In the genomic region with DNA sequence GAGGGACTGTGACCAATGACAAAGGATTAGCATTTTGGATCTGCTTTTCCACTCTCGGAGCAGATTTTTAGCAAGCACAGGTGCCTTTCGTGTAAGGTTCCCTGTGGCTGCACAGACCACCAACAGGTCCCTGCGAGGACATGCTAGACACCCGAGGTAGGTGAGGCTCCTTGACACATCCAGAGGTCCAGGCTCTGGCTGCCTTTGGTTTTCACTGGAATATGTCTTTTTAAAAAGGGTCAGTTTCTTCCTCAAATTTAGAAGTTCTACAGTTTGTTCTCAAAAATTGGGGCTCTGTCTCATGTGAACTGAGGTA, we compare ENCODE assay signal across 8 mouse cellular contexts. TPM values are rescaled to one million over a fixed set of nuclear protein-coding genes. Genes with fewer than 3 reads are reported as not detected.
DNase-seq lines count a peak whose midpoint lies in the region; ATAC-seq and TF ChIP-seq lines count a peak whose summit lies in the region.

No protein-coding gene starts in this region.

- H3K36me3 ChIP-seq in kidney, embryonic 16.5 days (ENCODE audit: insufficient read depth, low read length) = no peaks in the 10 kb centered on the region
- H3K36me3 ChIP-seq in embryonic facial prominence, embryonic 11.5 days (replicated peaks; ENCODE audit: control insufficient read depth, insufficient read depth, low read depth, low read length) = no peaks in the 10 kb centered on the region
- no peaks in the 10 kb centered on the region for H3K36me3 ChIP-seq in hindbrain, postnatal 0 days (ENCODE audit: insufficient read depth, low read length)
- H3K36me3 ChIP-seq in midbrain, embryonic 16.5 days (ENCODE audit: control insufficient read depth, insufficient read depth, low read length) = no peaks in the 10 kb centered on the region

- peak overlapping the region; percentile 74 for H3K27ac ChIP-seq in kidney, embryonic 16.5 days (ENCODE audit: low read length)
- no peak overlapping the region for H3K27ac ChIP-seq in embryonic facial prominence, embryonic 11.5 days (replicated peaks; ENCODE audit: low read depth, low read length)
- H3K27ac ChIP-seq in hindbrain, postnatal 0 days = peak overlapping the region; percentile 52
- peak overlapping the region; percentile 58 for H3K27ac ChIP-seq in midbrain, embryonic 16.5 days (ENCODE audit: low read length)

- WGBS in kidney, embryonic 16.5 days = 5% methylated on average over 4 of the region's 4 CpGs
- 5% methylated on average over 4 of the region's 4 CpGs for WGBS in embryonic facial prominence, embryonic 11.5 days
- WGBS in hindbrain, postnatal 0 days = 2% methylated on average over 4 of the region's 4 CpGs
- WGBS in midbrain, embryonic 16.5 days = 7% methylated on average over 4 of the region's 4 CpGs

- H3K4me3 ChIP-seq in kidney, embryonic 16.5 days (ENCODE audit: low read length) = peak overlapping the region; percentile 45
- no peak overlapping the region for H3K4me3 ChIP-seq in embryonic facial prominence, embryonic 11.5 days (ENCODE audit: low read depth, low read length)
- H3K4me3 ChIP-seq in hindbrain, postnatal 0 days (ENCODE audit: low read length) = peak overlapping the region; percentile 30
- peak overlapping the region; percentile 14 for H3K4me3 ChIP-seq in midbrain, embryonic 16.5 days (ENCODE audit: low read depth, low read length)

- no peak for DNase-seq in kidney, adult 18-20 months
- DNase-seq in embryonic facial prominence, embryonic 11.5 days (ENCODE audit: low spot score) = no peak
- no peak for DNase-seq in hindbrain, postnatal 0 days (ENCODE audit: low spot score)
- DNase-seq in ovary, postnatal 36 days (ENCODE audit: low spot score) = no peak
- no peak for DNase-seq in cerebellum, postnatal 4 days (ENCODE audit: low spot score in 2 of 2)
- DNase-seq in urinary bladder, postnatal 36 days (ENCODE audit: low spot score in 2 of 2) = no peak

- peak; percentile 25; the same call in 1 of the 2 replicates for ATAC-seq in kidney, embryonic 16.5 days (ENCODE audit: low FRiP score, low TSS enrichment)
- ATAC-seq in embryonic facial prominence, embryonic 11.5 days (replicated peaks; ENCODE audit: insufficient number of reproducible peaks, low FRiP score, low TSS enrichment, low read depth) = no peak
- ATAC-seq in hindbrain, postnatal 0 days = no peak
- ATAC-seq in midbrain, embryonic 16.5 days = no peak

- peaks cover 38% of the 10 kb centered on the region for H3K4me1 ChIP-seq in kidney, embryonic 16.5 days (ENCODE audit: insufficient read depth, low read length)
- no peaks in the 10 kb centered on the region for H3K4me1 ChIP-seq in embryonic facial prominence, embryonic 11.5 days (ENCODE audit: control insufficient read depth, insufficient read depth, low read length)
- H3K4me1 ChIP-seq in hindbrain, postnatal 0 days (ENCODE audit: insufficient read depth, low read length) = peaks cover 13% of the 10 kb centered on the region; the same call in 1 of the 2 replicates
- peaks cover 33% of the 10 kb centered on the region for H3K4me1 ChIP-seq in midbrain, embryonic 16.5 days (ENCODE audit: control insufficient read depth, insufficient read depth, low read length)

- peak overlapping the region; percentile 65 for H3K9ac ChIP-seq in kidney, embryonic 16.5 days (replicated peaks; ENCODE audit: low read length)
- peak overlapping the region; percentile 7 for H3K9ac ChIP-seq in embryonic facial prominence, embryonic 11.5 days (replicated peaks; ENCODE audit: low read length)
- peak overlapping the region; percentile 46 for H3K9ac ChIP-seq in hindbrain, postnatal 0 days (replicated peaks; ENCODE audit: low read length)
- H3K9ac ChIP-seq in midbrain, embryonic 16.5 days (ENCODE audit: low read depth, low read length) = peak overlapping the region; percentile 51

- no peak for TF ChIP-seq CTCF in hindbrain, postnatal 0 days (IDR thresholded peaks at IDR 0.05; ENCODE audit: low read depth)

- H3K27me3 ChIP-seq in kidney, embryonic 16.5 days (ENCODE audit: insufficient read depth, low read length) = no peaks in the 10 kb centered on the region
- H3K27me3 ChIP-seq in embryonic facial prominence, embryonic 11.5 days (ENCODE audit: control insufficient read depth, insufficient read depth, low read length) = no peaks in the 10 kb centered on the region
- no peaks in the 10 kb centered on the region for H3K27me3 ChIP-seq in hindbrain, postnatal 0 days (ENCODE audit: insufficient read depth, low read length)
- no peaks in the 10 kb centered on the region for H3K27me3 ChIP-seq in midbrain, embryonic 16.5 days (ENCODE audit: control insufficient read depth, insufficient read depth, low read depth, low read length)

- peak overlapping the region; percentile 68 for H3K4me2 ChIP-seq in kidney, embryonic 16.5 days (replicated peaks; ENCODE audit: low read depth, low read length)
- H3K4me2 ChIP-seq in embryonic facial prominence, embryonic 11.5 days (ENCODE audit: low read depth, low read length) = peak overlapping the region; percentile 32
- peak overlapping the region; percentile 60 for H3K4me2 ChIP-seq in hindbrain, postnatal 0 days (ENCODE audit: low read depth, low read length)
- H3K4me2 ChIP-seq in midbrain, embryonic 16.5 days (ENCODE audit: low read length) = peak overlapping the region; percentile 55

- H3K9me3 ChIP-seq in kidney, embryonic 16.5 days (ENCODE audit: low read length) = no peaks in the 10 kb centered on the region
- H3K9me3 ChIP-seq in embryonic facial prominence, embryonic 11.5 days (replicated peaks; ENCODE audit: control insufficient read depth, low read length) = no peaks in the 10 kb centered on the region
- no peaks in the 10 kb centered on the region for H3K9me3 ChIP-seq in hindbrain, postnatal 0 days (ENCODE audit: low read length)
- no peaks in the 10 kb centered on the region for H3K9me3 ChIP-seq in midbrain, embryonic 16.5 days (replicated peaks; ENCODE audit: control insufficient read depth, low read length, poor library complexity, severe bottlenecking)

RNA-seq across cellular contexts. Expression of a gene that starts 34.8 kb away (rescaled TPM):
- polyA plus RNA-seq in kidney, embryonic 16.5 days (2015; fragmentation: Nextera tagmentation; extraction: Ambion mirVana) = 6.7 and 8.1 TPM in 2 replicates
- polyA plus RNA-seq in embryonic facial prominence, embryonic 11.5 days (2014; fragmentation: Nextera tagmentation; extraction: Ambion mirVana) = 4.4 TPM in 2 replicates
- 18.0 and 18.8 TPM in 2 replicates for total RNA-seq in hindbrain, postnatal 0 days (2014; rRNA removed)
- 4.3 and 4.8 TPM in 2 replicates for polyA plus RNA-seq in hindbrain, postnatal 0 days (2015; fragmentation: Nextera tagmentation; extraction: Ambion mirVana)
- 5.7 and 6.9 TPM in 2 replicates for polyA plus RNA-seq in midbrain, embryonic 16.5 days (2015; fragmentation: Nextera tagmentation; extraction: Ambion mirVana)

Comparison
In these comparisons a context has a peak if more than half of its experiments do, and no peak if none do; other contexts are left out.
1. H3K9ac ChIP-seq: peak in every context shown above with its lines; median percentile 65 in kidney, embryonic 16.5 days; 51 in midbrain, embryonic 16.5 days; 46 in hindbrain, postnatal 0 days; 7 in embryonic facial prominence, embryonic 11.5 days.